In the genomic region with DNA sequence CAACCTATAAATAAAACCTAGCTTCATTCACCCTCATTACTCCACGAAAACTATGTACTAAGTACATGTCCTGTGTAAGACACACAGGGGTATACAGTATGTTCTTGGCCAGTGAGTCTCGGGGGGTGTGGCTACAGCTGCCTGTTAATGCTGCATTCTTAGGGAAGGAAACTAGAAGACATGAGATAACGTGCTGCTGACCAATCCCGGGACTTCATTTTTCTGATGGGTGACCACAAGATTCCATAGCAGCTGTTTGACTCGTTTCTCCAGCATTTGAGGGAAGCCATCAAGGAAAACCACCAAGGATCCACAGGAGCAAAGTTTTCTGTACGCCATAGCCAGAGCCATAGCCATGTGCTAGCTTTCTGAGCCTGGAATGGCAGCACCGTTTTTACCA, we compare ENCODE assay signal across 19 mouse cellular contexts. TPM values are rescaled to one million over a fixed set of nuclear protein-coding genes. Genes with fewer than 3 reads are reported as not detected.
DNase-seq lines count a peak whose midpoint lies in the region; ATAC-seq lines count a peak whose summit lies in the region.
"Had no signal": no experiment of that assay in that cellular context is flagged by ENCODE, and none has a peak within 500 bp of the region (broad histone marks: within the 10 kb centered on the region; RNA-seq: fewer than 3 reads in every experiment).

No protein-coding gene starts in this region.

- H3K4me1 ChIP-seq in heart, embryonic 12.5 days (replicated peaks) = peaks cover 5% of the 10 kb centered on the region; the same call in 1 of the 2 replicates
- 0 out of 2 replicates have a peak, but pooled peaks cover 4% of the 10 kb centered on the region for H3K4me1 ChIP-seq in heart, embryonic 10.5 days
- peaks cover 18% of the 10 kb centered on the region for H3K4me1 ChIP-seq in liver, embryonic 16.5 days (ENCODE audit: control insufficient read depth, low read depth, low read length)
- no peaks in the 10 kb centered on the region for H3K4me1 ChIP-seq in forebrain, embryonic 11.5 days (replicated peaks; ENCODE audit: control insufficient read depth, insufficient read depth, low read length)

- 35% methylated on average over 7 of the region's 7 CpGs for WGBS in heart, embryonic 12.5 days
- 44% methylated on average over 7 of the region's 7 CpGs for WGBS in heart, embryonic 10.5 days
- WGBS in liver, embryonic 16.5 days (ENCODE audit: insufficient replicate concordance) = 14% methylated on average over 7 of the region's 7 CpGs
- 80% methylated on average over 7 of the region's 7 CpGs for WGBS in forebrain, embryonic 11.5 days

- H3K9ac ChIP-seq in heart, embryonic 12.5 days = no peak overlapping the region
- H3K9ac ChIP-seq in liver, embryonic 16.5 days (ENCODE audit: low read depth, low read length) = no peak overlapping the region
- no peak overlapping the region for H3K9ac ChIP-seq in forebrain, embryonic 11.5 days (ENCODE audit: low read length)
- H3K9ac ChIP-seq: hindbrain, embryonic 13.5 days; intestine, embryonic 15.5 days; lung, embryonic 15.5 days had no signal

- H3K27me3 ChIP-seq in heart, embryonic 12.5 days (replicated peaks) = no peaks in the 10 kb centered on the region
- H3K27me3 ChIP-seq in heart, embryonic 10.5 days (ENCODE audit: insufficient read depth, poor library complexity, severe bottlenecking) = peaks cover 23% of the 10 kb centered on the region; the same call in 1 of the 2 replicates
- peaks cover 36% of the 10 kb centered on the region for H3K27me3 ChIP-seq in liver, embryonic 16.5 days (ENCODE audit: control insufficient read depth, insufficient read depth, low read depth, low read length)
- no peaks in the 10 kb centered on the region for H3K27me3 ChIP-seq in forebrain, embryonic 11.5 days (ENCODE audit: control insufficient read depth, insufficient read depth, low read length)
- H3K27me3 ChIP-seq: hindbrain, embryonic 13.5 days had no signal

- DNase-seq in heart, embryonic 10.5 days (ENCODE audit: low spot score) = no peak
- DNase-seq in 416B (ENCODE audit: low read depth) = peak; percentile 79
- DNase-seq in layer of hippocampus, adult 9-10 months (ENCODE audit: low spot score) = no peak
- no peak for DNase-seq in forebrain, embryonic 11.5 days (ENCODE audit: low spot score)
- DNase-seq: adrenal gland, adult 8-10 months; cerebellum, adult 18-20 months; gastrocnemius, postnatal 25 days; kidney, postnatal 14 days; left cerebral cortex, postnatal 4 days; right cerebral cortex, adult 18-20 months; thymus, postnatal 14 days had no signal

- no peaks in the 10 kb centered on the region for H3K9me3 ChIP-seq in heart, embryonic 12.5 days (replicated peaks)
- no peaks in the 10 kb centered on the region for H3K9me3 ChIP-seq in heart, embryonic 10.5 days
- no peaks in the 10 kb centered on the region for H3K9me3 ChIP-seq in liver, embryonic 16.5 days (replicated peaks; ENCODE audit: control insufficient read depth, low read length)
- no peaks in the 10 kb centered on the region for H3K9me3 ChIP-seq in forebrain, embryonic 11.5 days (ENCODE audit: control insufficient read depth, low read length)
- H3K9me3 ChIP-seq: forebrain, embryonic 10.5 days; hindbrain, embryonic 13.5 days; intestine, embryonic 15.5 days; lung, embryonic 15.5 days had no signal

- ATAC-seq in heart, embryonic 12.5 days (ENCODE audit: insufficient number of reproducible peaks, low FRiP score) = no peak
- ATAC-seq in granulocyte monocyte progenitor cell, adult 5-6 weeks (replicated peaks; ENCODE audit: poor library complexity, severe bottlenecking) = peak; percentile 33
- no peak for ATAC-seq in liver, embryonic 16.5 days (ENCODE audit: low read depth)
- no peak for ATAC-seq in forebrain, embryonic 11.5 days (replicated peaks; ENCODE audit: low FRiP score)
- ATAC-seq: intestine, embryonic 15.5 days had no signal

- H3K4me2 ChIP-seq in heart, embryonic 12.5 days = peak overlapping the region; percentile 29
- peak overlapping the region; percentile 30; the same call in 1 of the 2 replicates for H3K4me2 ChIP-seq in liver, embryonic 16.5 days (ENCODE audit: low read depth, low read length)
- H3K4me2 ChIP-seq in forebrain, embryonic 11.5 days (ENCODE audit: low read depth, low read length, severe bottlenecking) = no peak overlapping the region
- H3K4me2 ChIP-seq: hindbrain, embryonic 13.5 days; intestine, embryonic 15.5 days; lung, embryonic 15.5 days; midbrain, embryonic 11.5 days had no signal

- no peaks in the 10 kb centered on the region for H3K36me3 ChIP-seq in heart, embryonic 12.5 days
- H3K36me3 ChIP-seq in heart, embryonic 10.5 days = no peaks in the 10 kb centered on the region
- no peaks in the 10 kb centered on the region for H3K36me3 ChIP-seq in liver, embryonic 16.5 days (ENCODE audit: control insufficient read depth, insufficient read depth)
- no peaks in the 10 kb centered on the region for H3K36me3 ChIP-seq in forebrain, embryonic 11.5 days (ENCODE audit: control insufficient read depth, insufficient read depth, low read length)
- H3K36me3 ChIP-seq: forebrain, embryonic 10.5 days; hindbrain, embryonic 13.5 days; intestine, embryonic 15.5 days; lung, embryonic 15.5 days had no signal

- no peak overlapping the region for H3K27ac ChIP-seq in heart, embryonic 12.5 days (ENCODE audit: poor library complexity, severe bottlenecking)
- H3K27ac ChIP-seq in heart, embryonic 10.5 days = no peak overlapping the region
- no peak overlapping the region for H3K27ac ChIP-seq in liver, embryonic 16.5 days (ENCODE audit: low read length)
- H3K27ac ChIP-seq in forebrain, embryonic 11.5 days (ENCODE audit: low read depth, low read length) = no peak overlapping the region
- H3K27ac ChIP-seq: forebrain, embryonic 10.5 days; hindbrain, embryonic 13.5 days; intestine, embryonic 15.5 days; lung, embryonic 15.5 days had no signal

- H3K4me3 ChIP-seq in heart, embryonic 12.5 days = no peak overlapping the region
- H3K4me3 ChIP-seq in heart, embryonic 10.5 days = no peak overlapping the region
- H3K4me3 ChIP-seq in liver, embryonic 16.5 days (ENCODE audit: low read depth, low read length) = no peak overlapping the region
- no peak overlapping the region for H3K4me3 ChIP-seq in forebrain, embryonic 11.5 days (ENCODE audit: low read depth, low read length)
- H3K4me3 ChIP-seq: forebrain, embryonic 10.5 days; hindbrain, embryonic 13.5 days; intestine, embryonic 15.5 days; lung, embryonic 15.5 days had no signal

RNA-seq across cellular contexts. Expression of a gene that starts 4.2 kb away (rescaled TPM):
- polyA plus RNA-seq in heart, embryonic 12.5 days (2016; fragmentation: Nextera tagmentation; extraction: Ambion mirVana) = 4.0 and 4.6 TPM in 2 replicates
- polyA plus RNA-seq in heart, embryonic 10.5 days (2016; fragmentation: Nextera tagmentation; extraction: Ambion mirVana) = 2.5 and 2.6 TPM in 2 replicates
- 4.8 and 8.8 TPM in 2 replicates for total RNA-seq in granulocyte monocyte progenitor cell, adult 5-6 weeks (2014; fragmentation: Nextera tagmentation)
- 4.5 and 6.1 TPM in 2 replicates for total RNA-seq in granulocyte monocyte progenitor cell, adult 5-6 weeks (2017)
- polyA plus RNA-seq in liver, embryonic 16.5 days (2015; fragmentation: Nextera tagmentation; extraction: Ambion mirVana) = 0.40 and 0.44 TPM in 2 replicates
- 11.8 and 12.6 TPM in 2 replicates for polyA plus RNA-seq in forebrain, embryonic 11.5 days (2014; fragmentation: Nextera tagmentation; extraction: Ambion mirVana)
